Mouse (Mus musculus): ENCODE measurements at regions not wholly inside any gene's neighbourhood (a gene's known extent, or its start where the extent isn't known, plus 50 kb on each side); places are given as distances from the start of the nearest gene placed in this dataset.

- no peak for DNase-seq
Observed at GRCm38 (mm10) chr16:55435139-55435968, 137.6 kb upstream of the Zpld1 start.

GRCm38 (mm10) chr16:55421569-55422342 is 124.0 kb upstream of the Zpld1 start:
- DNase-seq, result no peak

GRCm38 (mm10) chr16:55420876-55421568 is 123.2 kb upstream of the Zpld1 start:
- no peak for DNase-seq

- no peak for DNase-seq
Observed at GRCm38 (mm10) chr16:55418871-55419270, 121.1 kb upstream of the Zpld1 start.

- no peak for DNase-seq
Observed at GRCm38 (mm10) chr16:55400818-55401217, 103.0 kb upstream of the Zpld1 start.

- DNase-seq, result no peak
Observed at GRCm38 (mm10) chr16:55394864-55395263, 97.1 kb upstream of the Zpld1 start.

- DNase-seq, result no peak
Observed at GRCm38 (mm10) chr16:55390400-55390799, 92.6 kb upstream of the Zpld1 start.

- DNase-seq, result no peak
Observed at GRCm38 (mm10) chr16:55379996-55380395, 82.2 kb upstream of the Zpld1 start.

- DNase-seq, result no peak
Observed at GRCm38 (mm10) chr16:55379189-55379588, 81.4 kb upstream of the Zpld1 start.

GRCm38 (mm10) chr16:55378701-55379100 is 80.9 kb upstream of the Zpld1 start:
- DNase-seq, result no peak

- DNase-seq, result no peak
Observed at GRCm38 (mm10) chr16:55375922-55376321, 78.1 kb upstream of the Zpld1 start.

GRCm38 (mm10) chr16:55357686-55358085 is 59.9 kb upstream of the Zpld1 start:
- no peak for DNase-seq

GRCm38 (mm10) chr16:55356097-55356496 is 58.3 kb upstream of the Zpld1 start:
- DNase-seq, result no peak

Data from right cerebral cortex, postnatal 25 days (tissue).